In genomic region chr16:78265151-78265590, GRCm38 (mm10) we compare ENCODE assay signal across 8 mouse cellular contexts. TPM values are rescaled to one million over a fixed set of nuclear protein-coding genes. Genes with fewer than 3 reads are reported as not detected.
DNase-seq lines count a peak whose midpoint lies in the region; ATAC-seq lines count a peak whose summit lies in the region.

No protein-coding gene starts in this region.

- peak; percentile 75 for ATAC-seq in intestine, embryonic 14.5 days (replicated peaks; ENCODE audit: low FRiP score, low TSS enrichment, low read depth)
- ATAC-seq in megakaryocyte progenitor cell, adult 5-6 weeks (replicated peaks; ENCODE audit: poor library complexity), result peak; percentile 63

- peaks cover 18% of the 10 kb centered on the region; the same call in 1 of the 2 replicates for H3K4me1 ChIP-seq in intestine, embryonic 14.5 days (replicated peaks; ENCODE audit: control insufficient read depth, insufficient read depth, low read length)

- H3K9ac ChIP-seq in intestine, embryonic 14.5 days (ENCODE audit: low read length), result peak overlapping the region; percentile 48

- H3K9me3 ChIP-seq in intestine, embryonic 14.5 days (ENCODE audit: control insufficient read depth, low read length), result no peaks in the 10 kb centered on the region

- no peaks in the 10 kb centered on the region for H3K27me3 ChIP-seq in intestine, embryonic 14.5 days (replicated peaks; ENCODE audit: control insufficient read depth, insufficient read depth, low read length)

- H3K27ac ChIP-seq in intestine, embryonic 14.5 days (ENCODE audit: low read depth), result peak overlapping the region; percentile 91

- H3K36me3 ChIP-seq in intestine, embryonic 14.5 days (ENCODE audit: control insufficient read depth, insufficient read depth, low read length), result no peaks in the 10 kb centered on the region

- intact Hi-C loops in left cerebral cortex, postnatal 36 days (cut with DNase I), result no loop called here

- peak; percentile 45 for DNase-seq in layer of hippocampus, adult 11-12 months (ENCODE audit: low spot score)
- no peak for DNase-seq in layer of hippocampus, adult 9-10 months (ENCODE audit: low spot score)
- peak; percentile 25 to 26 for DNase-seq in cerebellum, postnatal 36 days
- peak; percentile 15 for DNase-seq in gastrocnemius, postnatal 25 days
- no peak for DNase-seq in intestine, embryonic 14.5 days (ENCODE audit: low spot score)
- DNase-seq in left cerebral cortex, postnatal 36 days (ENCODE audit: low spot score in 2 of 2), result peak; percentile 18 to 36
- peak; percentile 45 for DNase-seq in skeletal muscle tissue, adult 2 months (ENCODE audit: low read depth, low spot score)

- 4% methylated on average over 7 of the region's 7 CpGs for WGBS in intestine, embryonic 14.5 days

- H3K4me2 ChIP-seq in intestine, embryonic 14.5 days (ENCODE audit: low read length), result peak overlapping the region; percentile 69

- peak overlapping the region; percentile 46 for H3K4me3 ChIP-seq in intestine, embryonic 14.5 days (ENCODE audit: low read depth, low read length)

RNA-seq across cellular contexts. Expression of gene Cxadr, which starts 36.1 kb away (rescaled TPM):
- 1 to 10 TPM in 1 of 2 experiments, under 1 TPM in 1; 0.56 to 1.1 TPM for total RNA-seq in gastrocnemius, postnatal 25 days (2021)
- 35.9 and 37.6 TPM in 2 replicates for polyA plus RNA-seq in intestine, embryonic 14.5 days (2014; fragmentation: Nextera tagmentation; extraction: Ambion mirVana)
- total RNA-seq in left cerebral cortex, postnatal 36 days (2021), result 10 to 100 TPM; 27.6 to 30.6 TPM
- total RNA-seq in megakaryocyte progenitor cell, adult 5-6 weeks (2015), result 1.6 and 1.9 TPM in 2 replicates
- 2.7 and 7.5 TPM in 2 replicates for total RNA-seq in megakaryocyte progenitor cell, adult 5-6 weeks (2017)

Comparison
In these comparisons a context has a peak if more than half of its experiments do, and no peak if none do; other contexts are left out.
1. DNase-seq: peak in layer of hippocampus, adult 11-12 months (single experiment), cerebellum, postnatal 36 days (2 of 2), gastrocnemius, postnatal 25 days (single experiment), left cerebral cortex, postnatal 36 days (2 of 2) and skeletal muscle tissue, adult 2 months (single experiment); none in layer of hippocampus, adult 9-10 months (single experiment) and intestine, embryonic 14.5 days (single experiment).